Mouse (Mus musculus) liver, embryonic 14.5 days (tissue): ENCODE data around the gene Rps7. TPM values are rescaled to one million over a fixed set of nuclear protein-coding genes. Genes with fewer than 3 reads are reported as not detected.

Experiments
- ATAC-seq: fragments of 200-750 bp; cut with Nextera tagmentation; 2 replicates; pipeline ENCODE4 v1.8.0; 2017; ENCODE audit warnings: moderate number of reproducible peaks, mild to moderate bottlenecking, moderate library complexity; ENCODE audit not compliant: insufficient read depth
- DNase-seq, 3 experiments: peaks; one replicate each; pipeline ENCODE4 v3.0.0-alpha.2; 2012 to 2013; ENCODE audit warnings: low read depth in 3 of 3, low spot score in 3 of 3
- H3K27ac ChIP-seq: fragments of 300-500 bp; sonication (generic); 2 replicates; pipeline ENCODE4 v1.5.1; 2014; ENCODE audit warnings: moderate library complexity, mild to moderate bottlenecking, control low read depth, inconsistent platforms
- H3K27me3 ChIP-seq: fragments of 300-500 bp; sonication (generic); 2 replicates; pipeline ENCODE4 v1.6.1; 2014; ENCODE audit warnings: mild to moderate bottlenecking, low read length, moderate library complexity; ENCODE audit not compliant: control insufficient read depth, insufficient read depth
- H3K36me3 ChIP-seq: fragments of 300-500 bp; sonication (generic); replicated peaks from 2 replicates; pipeline ENCODE4 v1.6.1; 2014; ENCODE audit warnings: low read depth; ENCODE audit not compliant: control insufficient read depth, insufficient read depth
- H3K4me1 ChIP-seq, 2 experiments: fragments of 200-500 bp in 1 of 2; fragments of 300-500 bp in 1 of 2; sonication (generic) in 1 of 2; replicated peaks; 2 replicates each; pipeline ENCODE4 v1.6.1; 2012 to 2014; ENCODE audit warnings: antibody characterized with exemption in 1 of 2, inconsistent platforms in 1 of 2, low read length in 1 of 2; ENCODE audit not compliant: control insufficient read depth in 2 of 2, insufficient read depth in 2 of 2
- H3K4me2 ChIP-seq: fragments of 300-500 bp; sonication (generic); 2 replicates; pipeline ENCODE4 v1.6.1; 2014; ENCODE audit warnings: low read depth, mild to moderate bottlenecking, control low read depth, moderate library complexity
- H3K4me3 ChIP-seq, 2 experiments: fragments of 200-500 bp in 1 of 2; fragments of 300-500 bp in 1 of 2; sonication (generic) in 1 of 2; 2 replicates each; pipeline ENCODE4 v1.5.1; 2012 to 2014; ENCODE audit warnings: low read depth in 2 of 2, low read length in 2 of 2, mild to moderate bottlenecking in 2 of 2, control low read depth in 1 of 2, inconsistent platforms in 1 of 2, moderate library complexity in 1 of 2; ENCODE audit not compliant: insufficient read depth in 1 of 2
- H3K9ac ChIP-seq: fragments of 300-500 bp; sonication (generic); replicated peaks from 2 replicates; pipeline ENCODE4 v1.6.1; 2014; ENCODE audit warnings: mild to moderate bottlenecking, control low read depth, moderate library complexity
- H3K9me3 ChIP-seq: fragments of 300-500 bp; sonication (generic); 2 replicates; pipeline ENCODE4 v1.6.1; 2016; ENCODE audit warnings: low read length, mixed read lengths; ENCODE audit not compliant: control insufficient read depth
- CTCF ChIP-seq: IDR thresholded peaks from 2 replicates; pipeline ENCODE4 v1.5.1; 2016; ENCODE audit warnings: antibody characterized with exemption, low read depth, control low read depth
- EP300 ChIP-seq: IDR thresholded peaks from 2 replicates; pipeline ENCODE4 v1.6.1; 2016; ENCODE audit warnings: antibody characterized with exemption, low read depth
- WGBS: fragments of 180-500 bp; shearing (Covaris S2); extraction: QIAGEN DNeasy Blood & Tissue Kit; methylation state at CpG from one replicate; pipeline ENCODE4 v1.1.7; 2014; ENCODE audit not compliant: insufficient replicate concordance; 5-methylcytosine and 5-hydroxymethylcytosine counted together
- polyA plus RNA-seq, 2 experiments: library from polyadenylated mRNA; depleted of rRNA in 1 of 2; stranded (reverse) in 1 of 2; unstranded in 1 of 2; fragments of >200 nt; fragmentation: Nextera tagmentation in 1 of 2; extraction: Ambion mirVana in 1 of 2; gene quantifications; 2 replicates each; pipeline versions ENCODE4 v1.2.1 to v1.2.3; 2012 to 2014

Rps7 gene
- polyA plus RNA-seq, 2 experiments = 604 to 640 TPM

- H3K4me2 ChIP-seq = no peak overlapping the region
- H3K27me3 ChIP-seq = no peaks in the 10 kb centered on the region
- 40% methylated on average over 2 of the region's 2 CpGs for WGBS
- no peak for DNase-seq
- no peaks in the 10 kb centered on the region for H3K9me3 ChIP-seq
- H3K9ac ChIP-seq = no peak overlapping the region
- peaks cover 7% of the 10 kb centered on the region for H3K36me3 ChIP-seq
- ATAC-seq = no peak
- H3K4me3 ChIP-seq = no peak overlapping the region
- peaks cover 0 to 10% of the 10 kb centered on the region in 2 experiments; a peak in 2 of 4 replicates for H3K4me1 ChIP-seq
- TF ChIP-seq EP300 = no peak
- peak; percentile 40; the same call in 1 of the 2 replicates for TF ChIP-seq CTCF
- no peak overlapping the region for H3K27ac ChIP-seq
These were observed 3.0 kb upstream of the Rps7 start for GRCm38 (mm10) chr12:28638778-28639177.

- TF ChIP-seq EP300 = no peak
- no peak for TF ChIP-seq CTCF
- Histone ChIP-seq H3K27ac (no peak overlapping the region), H3K9ac (peak overlapping the region; percentile 75; the same call in 1 of the 2 replicates), H3K4me3 (peak overlapping the region; percentile 86 to 95), H3K4me2 (peak overlapping the region; percentile 76), H3K36me3 (peaks cover 30% of the 10 kb centered on the region), H3K9me3 (no peaks in the 10 kb centered on the region), H3K4me1 (peaks cover 0 to 23% of the 10 kb centered on the region in 2 experiments; a peak in 3 of 4 replicates), H3K27me3 (no peaks in the 10 kb centered on the region)
- WGBS = 66% methylated on average over 6 of the region's 6 CpGs
- no peak for ATAC-seq
- DNase-seq = no peak
These were observed 790 bp upstream of the Rps7 start for GRCm38 (mm10) chr12:28636543-28636942.

GRCm38 (mm10) chr12:28635058-28635534 lies 657 bp downstream of the Rps7 start:
- no peak for DNase-seq
- peak overlapping the region; percentile 76 for H3K4me2 ChIP-seq
- H3K4me3 ChIP-seq = peak overlapping the region; percentile 86 to 94
- peak; percentile 36 for ATAC-seq
- H3K9ac ChIP-seq = peak overlapping the region; percentile 99
- H3K9me3 ChIP-seq = no peaks in the 10 kb centered on the region
- H3K27ac ChIP-seq = peak overlapping the region; percentile 35
- peaks cover 0 to 23% of the 10 kb centered on the region in 2 experiments; a peak in 3 of 4 replicates for H3K4me1 ChIP-seq
- peaks cover 44% of the 10 kb centered on the region for H3K36me3 ChIP-seq
- no peaks in the 10 kb centered on the region for H3K27me3 ChIP-seq
- WGBS = under 1% methylated on average over 23 of the region's 23 CpGs
- TF ChIP-seq CTCF (no peak), EP300 (no peak)

- TF ChIP-seq CTCF (no peak), EP300 (no peak)
- Histone ChIP-seq H3K9me3 (no peaks in the 10 kb centered on the region), H3K36me3 (peaks cover 51% of the 10 kb centered on the region), H3K4me2 (no peak overlapping the region), H3K27me3 (no peaks in the 10 kb centered on the region), H3K4me3 (no peak overlapping the region), H3K4me1 (peaks cover 0 to 16% of the 10 kb centered on the region in 2 experiments; a peak in 3 of 4 replicates), H3K27ac (no peak overlapping the region), H3K9ac (no peak overlapping the region)
- DNase-seq (no peak), ATAC-seq (no peak)
- 71% methylated on average over 2 of the region's 2 CpGs for WGBS
These were observed 7.3 kb downstream of the Rps7 start for GRCm38 (mm10) chr12:28628436-28628835.

- Histone ChIP-seq H3K36me3 (peaks cover 37% of the 10 kb centered on the region), H3K27ac (no peak overlapping the region), H3K9me3 (no peaks in the 10 kb centered on the region), H3K9ac (no peak overlapping the region), H3K27me3 (no peaks in the 10 kb centered on the region), H3K4me2 (no peak overlapping the region), H3K4me1 (peaks cover 1 to 11% of the 10 kb centered on the region in 2 experiments; a peak in 3 of 4 replicates), H3K4me3 (no peak overlapping the region)
- WGBS = 50% methylated on average over 4 of the region's 4 CpGs
- ATAC-seq (no peak), DNase-seq (no peak)
- no peak for TF ChIP-seq EP300
- TF ChIP-seq CTCF = no peak
These were observed 8.7 kb downstream of the Rps7 start for GRCm38 (mm10) chr12:28627092-28627491.
